Mouse (Mus musculus) large intestine, adult 2 months (tissue): Measurements from ENCODE around the gene Oprm1. TPM values are rescaled to one million over a fixed set of nuclear protein-coding genes. Genes with fewer than 3 reads are reported as not detected.

ENCODE experiments used
- DNase-seq: peaks from one replicate; pipeline ENCODE4 v3.0.0-alpha.2; 2012; ENCODE audit warnings: low read depth, low spot score
- WGBS: fragments of 180-500 bp; shearing (Covaris S2); methylation state at CpG from one replicate; pipeline ENCODE4 v1.1.7; 2018; 5-methylcytosine and 5-hydroxymethylcytosine counted together
- polyA plus RNA-seq: library from polyadenylated mRNA; depleted of rRNA; stranded (reverse); fragments of >200 nt; gene quantifications from 2 replicates; pipeline ENCODE4 v1.2.3, GENCODE M21; 2012; rRNA removed

Gene Oprm1
- polyA plus RNA-seq, 1 experiment, result not detected

GRCm38 (mm10) chr10:7070100-7070835 is 312.0 kb downstream of the Oprm1 start:
- WGBS, result 56% methylated on average over 8 of the region's 8 CpGs

GRCm38 (mm10) chr10:7070924-7071323 is 312.6 kb downstream of the Oprm1 start:
- WGBS, result 78% methylated on average over 5 of the region's 5 CpGs
- no peak for DNase-seq

More at GRCm38 (mm10) chr10:7070100-7070835, 312.0 kb downstream of the Oprm1 start:
- DNase-seq, result no peak

- WGBS, result 82% methylated on average over 2 of the region's 2 CpGs
- no peak for DNase-seq
Observed at GRCm38 (mm10) chr10:7074231-7074630, 315.9 kb downstream of the Oprm1 start.

GRCm38 (mm10) chr10:7075661-7076060 is 317.4 kb downstream of the Oprm1 start:
- WGBS, result 83% methylated on average over 2 of the region's 2 CpGs
- DNase-seq, result no peak

GRCm38 (mm10) chr10:7076201-7076600 is 317.9 kb downstream of the Oprm1 start:
- DNase-seq, result peak; percentile 36
- WGBS, result 11% methylated on average over 8 of the region's 8 CpGs

GRCm38 (mm10) chr10:7076662-7077211 is 318.4 kb downstream of the Oprm1 start:
- no peak for DNase-seq
- 67% methylated on average over 8 of the region's 8 CpGs for WGBS

GRCm38 (mm10) chr10:7077389-7077808 is 319.1 kb downstream of the Oprm1 start:
- DNase-seq, result no peak
- 79% methylated on average over 7 of the region's 7 CpGs for WGBS

- DNase-seq, result no peak
- 85% methylated on average over 1 of the region's 1 CpGs for WGBS
Observed at GRCm38 (mm10) chr10:7077971-7078370, 319.7 kb downstream of the Oprm1 start.

Other genes starting within 250 kb of the Oprm1 start
- gene Gm10945, start 3.3 kb downstream of the Oprm1 start, polyA plus RNA-seq, result not detected in 2 replicates